ENCODE assay signal across 16 mouse cellular contexts in the genomic region with DNA sequence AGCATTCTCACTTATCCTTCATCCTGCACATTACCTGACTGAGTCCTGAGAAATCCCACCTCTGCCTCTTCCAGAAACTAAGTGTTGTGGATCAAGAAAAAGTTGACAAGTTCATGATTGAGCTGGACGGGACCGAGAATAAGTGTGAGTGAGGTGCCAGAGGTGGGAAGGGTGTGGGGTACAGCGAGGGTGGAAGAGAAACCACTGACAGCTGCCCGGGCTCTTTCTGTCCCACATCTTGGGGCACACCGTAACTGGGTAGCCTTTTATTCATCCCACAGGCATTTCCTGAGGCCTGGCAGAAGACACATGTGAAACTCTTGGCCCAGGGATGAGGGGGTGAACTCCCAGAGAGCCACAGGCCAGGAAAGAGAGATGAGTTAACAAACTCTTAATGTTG. TPM values are rescaled to one million over a fixed set of nuclear protein-coding genes. Genes with fewer than 3 reads are reported as not detected.
DNase-seq lines count a peak whose midpoint lies in the region; ATAC-seq and TF ChIP-seq lines count a peak whose summit lies in the region.
"Had no signal": no experiment of that assay in that cellular context is flagged by ENCODE, and none has a peak within 500 bp of the region (broad histone marks: within the 10 kb centered on the region; RNA-seq: fewer than 3 reads in every experiment).

No protein-coding gene starts in this region.

- in situ Hi-C loops in ES-E14 (cut with MboI; ENCODE audit: low sequenced_read_pairs in 2 of 2, unreplicated experiment in 2 of 2) = no loop called here

- peaks cover 52% of the 10 kb centered on the region for H3K36me3 ChIP-seq in heart, embryonic 14.5 days (ENCODE audit: control insufficient read depth, insufficient read depth, low read length)
- H3K36me3 ChIP-seq in ES-E14 (ENCODE audit: control insufficient read depth, insufficient read depth, low read length, poor library complexity, severe bottlenecking) = peaks cover 14% of the 10 kb centered on the region
- H3K36me3 ChIP-seq in limb, embryonic 12.5 days = peaks cover 42% of the 10 kb centered on the region

- H3K4me2 ChIP-seq in heart, embryonic 14.5 days (ENCODE audit: low read length) = peak overlapping the region; percentile 90
- peak overlapping the region; percentile 97; the same call in 1 of the 2 replicates for H3K4me2 ChIP-seq in limb, embryonic 12.5 days
- H3K4me2 ChIP-seq: hindbrain, embryonic 15.5 days; stomach, embryonic 15.5 days had no signal

- intact Hi-C loops in heart, postnatal 14 days (cut with DNase I) = loop anchor here (10.0 kb wide), 1 partner anchor 664 kb away; a partner anchor contains a TSS
- intact Hi-C loops in left cerebral cortex, adult 2 months (cut with DNase I) = loop anchor here (10.0 kb wide), 1 partner anchor 424 kb away; a partner anchor contains a TSS

- no peaks in the 10 kb centered on the region for H3K27me3 ChIP-seq in heart, embryonic 14.5 days (ENCODE audit: control insufficient read depth, insufficient read depth, low read length)
- no peaks in the 10 kb centered on the region for H3K27me3 ChIP-seq in limb, embryonic 12.5 days
- H3K27me3 ChIP-seq: hindbrain, embryonic 15.5 days; stomach, embryonic 15.5 days had no signal

- H3K27ac ChIP-seq in heart, embryonic 14.5 days (replicated peaks in 1 of 2; ENCODE audit: control insufficient read depth in 1 of 2, insufficient read depth in 1 of 2, low read depth in 2 of 2, low read length in 2 of 2) = no peak overlapping the region
- no peak overlapping the region for H3K27ac ChIP-seq in ES-E14 (ENCODE audit: insufficient read depth, low read depth, low read length, poor library complexity, severe bottlenecking)
- H3K27ac ChIP-seq in limb, embryonic 12.5 days = 0 out of 2 replicates have a peak overlapping the region, but pooled peaks have one; percentile 98
- H3K27ac ChIP-seq in left cerebral cortex, adult 2 months = no peak overlapping the region
- H3K27ac ChIP-seq: hindbrain, embryonic 15.5 days; stomach, embryonic 15.5 days had no signal

- H3K4me1 ChIP-seq in heart, embryonic 14.5 days (ENCODE audit: control insufficient read depth in 2 of 2, insufficient read depth in 2 of 2, low read length in 2 of 2) = peaks cover 29 to 39% of the 10 kb centered on the region in 2 experiments
- peaks cover 8 to 25% of the 10 kb centered on the region in 2 experiments; a peak in 3 of 4 replicates for H3K4me1 ChIP-seq in ES-E14 (ENCODE audit: control insufficient read depth in 2 of 2, insufficient read depth in 2 of 2, low read length in 2 of 2, poor library complexity in 1 of 2)
- H3K4me1 ChIP-seq in limb, embryonic 12.5 days (replicated peaks) = peaks cover 35% of the 10 kb centered on the region

- peak overlapping the region; percentile 99 for H3K9ac ChIP-seq in heart, embryonic 14.5 days (ENCODE audit: low read length)
- H3K9ac ChIP-seq in ES-E14 (ENCODE audit: insufficient read depth, low read depth, low read length, poor library complexity, severe bottlenecking) = peak overlapping the region; percentile 27; the same call in 1 of the 2 replicates
- H3K9ac ChIP-seq in limb, embryonic 12.5 days (replicated peaks) = no peak overlapping the region
- H3K9ac ChIP-seq: hindbrain, embryonic 15.5 days; stomach, embryonic 15.5 days had no signal

- WGBS in heart, embryonic 14.5 days = 79% methylated on average over 5 of the region's 5 CpGs
- WGBS in limb, embryonic 12.5 days = 80% methylated on average over 5 of the region's 5 CpGs

- DNase-seq in cerebellum, adult 11-12 months = peak; percentile 23
- DNase-seq in cerebellum, postnatal 14 days = no peak
- no peak for DNase-seq in heart, postnatal 14 days
- DNase-seq in ES-E14 (ENCODE audit: low read depth, low spot score) = no peak
- no peak for DNase-seq in left cerebral cortex, adult 2 months (ENCODE audit: extremely low spot score in 1 of 2, low spot score in 2 of 2)
- no peak for DNase-seq in cerebellum, postnatal 36 days
- DNase-seq: adrenal gland, adult 2 months; cerebellum, adult 2 months; gastrocnemius, postnatal 10 days; kidney, adult 11 months; kidney, postnatal 25 days; lung, postnatal 14 days had no signal

- H3K4me3 ChIP-seq in heart, embryonic 14.5 days (ENCODE audit: control insufficient read depth in 1 of 2, insufficient read depth in 1 of 2, low read depth in 1 of 2, low read length in 2 of 2) = peak overlapping the region; percentile 79 to 97; a peak in 3 of 4 replicates
- H3K4me3 ChIP-seq in ES-E14 (ENCODE audit: insufficient read depth in 1 of 2, low read depth in 1 of 2, low read length in 2 of 2, poor library complexity in 1 of 2, severe bottlenecking in 1 of 2) = no peak overlapping the region
- no peak overlapping the region for H3K4me3 ChIP-seq in limb, embryonic 12.5 days (replicated peaks)
- H3K4me3 ChIP-seq in left cerebral cortex, adult 2 months = no peak overlapping the region
- H3K4me3 ChIP-seq: hindbrain, embryonic 15.5 days; stomach, embryonic 15.5 days had no signal

- no peak for ATAC-seq in heart, embryonic 14.5 days (ENCODE audit: insufficient number of reproducible peaks, insufficient read depth, low FRiP score, low read depth)
- ATAC-seq in limb, embryonic 12.5 days (ENCODE audit: insufficient number of reproducible peaks, insufficient read depth, low FRiP score, low TSS enrichment, low read depth) = no peak

- TF ChIP-seq CTCF in left cerebral cortex, adult 2 months (IDR thresholded peaks at IDR 0.05) = no peak

- no peaks in the 10 kb centered on the region for H3K9me3 ChIP-seq in heart, embryonic 14.5 days (ENCODE audit: control insufficient read depth, low read length)
- no peaks in the 10 kb centered on the region for H3K9me3 ChIP-seq in ES-E14 (ENCODE audit: control insufficient read depth, insufficient read depth, low read depth, low read length)
- H3K9me3 ChIP-seq in limb, embryonic 12.5 days = no peaks in the 10 kb centered on the region
- H3K9me3 ChIP-seq: hindbrain, embryonic 15.5 days; stomach, embryonic 15.5 days had no signal

TF ChIP-seq in ES-E14, 5 proteins besides CTCF, POLR2A, EP300 and RAD21:
- TF ChIP-seq ZNF384 (IDR thresholded peaks at IDR 0.05; ENCODE audit: low read depth, low read length) (no peak), MAFK (IDR thresholded peaks at IDR 0.05; ENCODE audit: insufficient read depth, low read depth, low read length) (no peak), CHD2 (IDR thresholded peaks at IDR 0.05; ENCODE audit: low read depth, low read length) (no peak), HCFC1 (IDR thresholded peaks at IDR 0.05; ENCODE audit: borderline replicate concordance, insufficient read depth, low read length) (no peak), ZC3H11A (IDR thresholded peaks at IDR 0.05; ENCODE audit: borderline replicate concordance, low read depth, low read length) (no peak)

RNA-seq across cellular contexts. Expression of a gene that starts 1.5 kb away (rescaled TPM):
- polyA plus RNA-seq in heart, embryonic 14.5 days (2014; fragmentation: Nextera tagmentation; extraction: Ambion mirVana) = 468 and 495 TPM in 2 replicates
- 1,000 to 10,000 TPM; 1,878 to 1,971 TPM for total RNA-seq in heart, postnatal 14 days (2021)
- 21.1 and 31.7 TPM in 2 replicates for total RNA-seq in ES-E14 (2012; rRNA removed)
- 34.2 and 38.2 TPM in 2 replicates for polyA plus RNA-seq in limb, embryonic 12.5 days (2016; fragmentation: Nextera tagmentation; extraction: Ambion mirVana)
- total RNA-seq in left cerebral cortex, adult 2 months (2021) = 10 to 100 TPM in 1 of 2 experiments, 1 to 10 TPM in 1; 9.8 to 10.6 TPM

RNA-seq across cellular contexts. Expression of a gene that starts 4.1 kb away (rescaled TPM):
- 1,353 and 1,384 TPM in 2 replicates for polyA plus RNA-seq in heart, embryonic 14.5 days (2014; fragmentation: Nextera tagmentation; extraction: Ambion mirVana)
- 100 to 1,000 TPM; 326 to 379 TPM for total RNA-seq in heart, postnatal 14 days (2021)
- 474 and 732 TPM in 2 replicates for total RNA-seq in ES-E14 (2012; rRNA removed)
- 1,494 and 1,514 TPM in 2 replicates for polyA plus RNA-seq in limb, embryonic 12.5 days (2016; fragmentation: Nextera tagmentation; extraction: Ambion mirVana)
- 100 to 1,000 TPM; 207 to 224 TPM for total RNA-seq in left cerebral cortex, adult 2 months (2021)

RNA-seq across cellular contexts. Expression of a gene that starts 10.7 kb away (rescaled TPM):
- polyA plus RNA-seq in heart, embryonic 14.5 days (2014; fragmentation: Nextera tagmentation; extraction: Ambion mirVana) = 177 TPM in 2 replicates
- 10 to 100 TPM; 83.4 to 84.4 TPM for total RNA-seq in heart, postnatal 14 days (2021)
- total RNA-seq in ES-E14 (2012; rRNA removed) = 68.0 and 74.5 TPM in 2 replicates
- polyA plus RNA-seq in limb, embryonic 12.5 days (2016; fragmentation: Nextera tagmentation; extraction: Ambion mirVana) = 151 TPM in 2 replicates
- total RNA-seq in left cerebral cortex, adult 2 months (2021) = 10 to 100 TPM; 52.2 to 56.7 TPM

RNA-seq across cellular contexts. Expression of a gene that starts 11.2 kb away (rescaled TPM):
- polyA plus RNA-seq in heart, embryonic 14.5 days (2014; fragmentation: Nextera tagmentation; extraction: Ambion mirVana) = 290 and 303 TPM in 2 replicates
- total RNA-seq in heart, postnatal 14 days (2021) = 100 to 1,000 TPM; 438 to 444 TPM
- 84.5 and 97.4 TPM in 2 replicates for total RNA-seq in ES-E14 (2012; rRNA removed)
- polyA plus RNA-seq in limb, embryonic 12.5 days (2016; fragmentation: Nextera tagmentation; extraction: Ambion mirVana) = 161 and 163 TPM in 2 replicates
- total RNA-seq in left cerebral cortex, adult 2 months (2021) = 100 to 1,000 TPM; 107 to 117 TPM

RNA-seq across cellular contexts. Expression of a gene that starts 11.5 kb away (rescaled TPM):
- 73.2 and 75.9 TPM in 2 replicates for polyA plus RNA-seq in heart, embryonic 14.5 days (2014; fragmentation: Nextera tagmentation; extraction: Ambion mirVana)
- 10 to 100 TPM; 52.0 to 54.4 TPM for total RNA-seq in heart, postnatal 14 days (2021)
- total RNA-seq in ES-E14 (2012; rRNA removed) = 113 and 157 TPM in 2 replicates
- polyA plus RNA-seq in limb, embryonic 12.5 days (2016; fragmentation: Nextera tagmentation; extraction: Ambion mirVana) = 95.8 and 104 TPM in 2 replicates
- 10 to 100 TPM; 81.7 to 86.9 TPM for total RNA-seq in left cerebral cortex, adult 2 months (2021)

Comparison
In these comparisons a context has a peak if more than half of its experiments do, and no peak if none do; other contexts are left out.
1. H3K4me3 ChIP-seq: peak in heart, embryonic 14.5 days (2 of 2); none in ES-E14 (0 of 2), limb, embryonic 12.5 days (single experiment) and left cerebral cortex, adult 2 months (single experiment).
2. RNA of a gene that starts 1.5 kb away (total RNA-seq): 1,878 to 1,971 TPM in heart, postnatal 14 days; 21.1 to 31.7 TPM in ES-E14 and 9.8 to 10.6 TPM in left cerebral cortex, adult 2 months; every median in the first group is over 10 times any median in the second.